In the genomic region with DNA sequence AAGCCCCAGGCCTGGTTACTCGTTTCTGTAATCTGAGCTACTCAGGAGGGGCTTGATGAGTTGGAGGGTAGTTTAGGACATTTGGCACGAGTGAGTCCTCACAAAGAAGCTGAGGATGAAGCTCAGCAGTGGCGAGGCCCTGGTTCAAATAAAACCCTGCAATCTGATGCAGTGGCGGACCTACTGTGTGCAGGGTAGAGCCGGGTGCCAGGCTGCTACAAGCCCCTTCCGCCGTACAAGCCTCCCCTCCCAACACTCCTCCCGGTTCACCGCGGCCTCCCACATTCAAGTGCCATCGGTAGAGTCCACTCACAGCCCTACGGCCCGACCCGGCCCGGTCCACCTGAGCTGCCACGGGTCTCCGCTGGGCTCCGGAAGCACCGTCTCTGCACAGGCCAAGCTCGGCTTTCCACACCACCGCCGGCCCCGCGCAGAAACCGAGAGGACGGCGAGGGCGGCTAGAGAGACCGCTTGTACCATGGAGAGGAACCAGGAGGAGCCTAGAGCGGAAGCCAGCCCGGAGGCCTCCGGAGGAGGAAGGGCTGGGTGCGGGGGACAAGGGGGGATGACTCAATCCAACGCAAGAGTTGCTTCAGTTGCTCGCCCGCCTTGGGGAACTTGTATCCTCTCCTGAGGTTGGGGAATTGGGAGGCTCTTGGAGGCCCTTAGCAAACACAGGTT, we compare ENCODE assay signal across 1 mouse cellular context.
TF ChIP-seq lines count a peak whose summit lies in the region.

A gene (minus strand): TSS at position 466 of the 681 bp plus-strand sequence.

TF ChIP-seq in myocyte, 11 proteins besides CTCF, POLR2A, EP300 and RAD21 (continued from another document):
- TF ChIP-seq MAX (IDR thresholded peaks at IDR 0.05; ENCODE audit: low read depth): no peak
TF ChIP-seq in myocyte: peak in this region for 5.
